Mouse (Mus musculus): ENCODE results near the gene Zfp423.
"Not testable (repeated sequence)": the region's sequence is repeated elsewhere in the genome, so short reads cannot be mapped to it uniquely, and the experiment has no call there.

The Zfp423 gene

GRCm38 (mm10) chr8:87847796-87848195, 111.6 kb downstream of the Zfp423 start:
- DNase-seq (ENCODE audit: extremely low read depth, insufficient read length, low spot score) = no peak

- not testable (repeated sequence) for DNase-seq (ENCODE audit: extremely low read depth, insufficient read length, low spot score)
Observed at GRCm38 (mm10) chr8:87842096-87842495, 117.3 kb downstream of the Zfp423 start.

- DNase-seq (ENCODE audit: extremely low read depth, insufficient read length, low spot score) = no peak
Observed at GRCm38 (mm10) chr8:87837266-87837665, 122.1 kb downstream of the Zfp423 start.

GRCm38 (mm10) chr8:87836866-87837265, 122.5 kb downstream of the Zfp423 start:
- no peak for DNase-seq (ENCODE audit: extremely low read depth, insufficient read length, low spot score)

GRCm38 (mm10) chr8:87835924-87836323, 123.5 kb downstream of the Zfp423 start:
- DNase-seq (ENCODE audit: extremely low read depth, insufficient read length, low spot score) = no peak

- DNase-seq (ENCODE audit: extremely low read depth, insufficient read length, low spot score) = no peak
Observed at GRCm38 (mm10) chr8:87835411-87835821, 124.0 kb downstream of the Zfp423 start.

- DNase-seq (ENCODE audit: extremely low read depth, insufficient read length, low spot score) = no peak
Observed at GRCm38 (mm10) chr8:87834656-87835055, 124.7 kb downstream of the Zfp423 start.

- no peak for DNase-seq (ENCODE audit: extremely low read depth, insufficient read length, low spot score)
Observed at GRCm38 (mm10) chr8:87833841-87834620, 125.4 kb downstream of the Zfp423 start.

GRCm38 (mm10) chr8:87833339-87833738, 126.1 kb downstream of the Zfp423 start:
- DNase-seq (ENCODE audit: extremely low read depth, insufficient read length, low spot score) = no peak

GRCm38 (mm10) chr8:87832381-87833325, 126.7 kb downstream of the Zfp423 start:
- no peak for DNase-seq (ENCODE audit: extremely low read depth, insufficient read length, low spot score)

GRCm38 (mm10) chr8:87831567-87831966, 127.8 kb downstream of the Zfp423 start:
- no peak for DNase-seq (ENCODE audit: extremely low read depth, insufficient read length, low spot score)

- no peak for DNase-seq (ENCODE audit: extremely low read depth, insufficient read length, low spot score)
Observed at GRCm38 (mm10) chr8:87831116-87831515, 128.3 kb downstream of the Zfp423 start.

- DNase-seq (ENCODE audit: extremely low read depth, insufficient read length, low spot score) = no peak
Observed at GRCm38 (mm10) chr8:87830200-87830599, 129.2 kb downstream of the Zfp423 start.

- no peak for DNase-seq (ENCODE audit: extremely low read depth, insufficient read length, low spot score)
Observed at GRCm38 (mm10) chr8:87826013-87826660, 133.3 kb downstream of the Zfp423 start.

GRCm38 (mm10) chr8:87823172-87823571, 136.2 kb downstream of the Zfp423 start:
- DNase-seq (ENCODE audit: extremely low read depth, insufficient read length, low spot score) = no peak

GRCm38 (mm10) chr8:87822690-87823089, 136.7 kb downstream of the Zfp423 start:
- no peak for DNase-seq (ENCODE audit: extremely low read depth, insufficient read length, low spot score)

GRCm38 (mm10) chr8:87822175-87822574, 137.2 kb downstream of the Zfp423 start:
- no peak for DNase-seq (ENCODE audit: extremely low read depth, insufficient read length, low spot score)

GRCm38 (mm10) chr8:87821655-87822054, 137.7 kb downstream of the Zfp423 start:
- DNase-seq (ENCODE audit: extremely low read depth, insufficient read length, low spot score) = no peak

- no peak for DNase-seq (ENCODE audit: extremely low read depth, insufficient read length, low spot score)
Observed at GRCm38 (mm10) chr8:87819263-87819662, 140.1 kb downstream of the Zfp423 start.

- DNase-seq (ENCODE audit: extremely low read depth, insufficient read length, low spot score) = no peak
Observed at GRCm38 (mm10) chr8:87818506-87818905, 140.9 kb downstream of the Zfp423 start.

GRCm38 (mm10) chr8:87816141-87816540, 143.3 kb downstream of the Zfp423 start:
- DNase-seq (ENCODE audit: extremely low read depth, insufficient read length, low spot score) = no peak
